Mouse (Mus musculus) natural killer cell, adult 2 months (primary cell): ENCODE data around the gene Erbb2.

Experiments used
- DNase-seq, 2 experiments: peaks; one replicate each; pipeline ENCODE4 v3.0.0; 2022; ENCODE audit warnings: low spot score in 2 of 2

Erbb2 gene

DNA sequence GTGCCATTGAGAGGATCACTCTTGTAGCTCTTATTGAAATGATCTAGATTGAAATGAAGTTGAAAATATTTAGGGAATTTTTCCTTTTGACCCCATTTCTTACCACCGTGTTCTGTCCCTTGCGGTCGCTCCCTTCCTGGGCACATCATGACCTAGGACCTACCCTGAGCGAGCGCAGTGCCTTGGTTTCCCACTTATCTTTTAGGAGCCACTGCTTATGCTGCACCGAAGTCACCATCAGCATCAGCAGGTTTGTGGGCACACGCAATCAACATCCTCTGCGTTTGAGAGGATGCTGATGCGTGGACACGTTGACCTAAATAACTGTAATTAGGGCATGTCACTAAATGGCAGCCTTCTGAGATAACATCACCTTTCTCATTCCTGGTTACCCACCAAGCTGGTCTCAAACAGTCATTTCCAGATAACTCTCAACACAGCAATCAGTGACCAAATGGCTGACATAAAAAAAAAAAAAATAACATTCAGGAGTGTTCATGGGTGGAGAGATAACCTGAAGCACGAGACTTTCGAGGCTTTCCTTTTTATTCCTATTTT is 67.7 kb downstream of the Erbb2 start:
- no peak for DNase-seq

DNA sequence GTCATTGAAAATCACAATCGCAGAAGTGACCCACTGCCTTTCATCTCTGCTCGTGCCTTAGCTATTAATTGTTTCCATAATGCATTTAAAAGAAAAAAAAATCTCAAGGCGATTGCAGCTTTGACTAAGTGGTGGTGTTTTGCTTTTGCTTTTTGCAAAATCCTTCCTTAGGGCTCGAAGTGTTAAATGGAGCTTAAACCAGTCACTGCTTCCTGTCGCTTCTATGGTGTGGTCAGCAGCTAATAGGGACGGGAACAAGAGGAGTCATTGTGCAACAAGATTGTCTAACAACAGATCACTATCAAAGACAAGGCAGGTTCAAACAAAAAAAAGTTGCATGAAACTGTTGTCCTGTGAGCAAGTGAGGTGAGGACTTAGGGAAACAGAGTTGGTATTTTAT is 69.0 kb downstream of the Erbb2 start:
- no peak for DNase-seq

DNA sequence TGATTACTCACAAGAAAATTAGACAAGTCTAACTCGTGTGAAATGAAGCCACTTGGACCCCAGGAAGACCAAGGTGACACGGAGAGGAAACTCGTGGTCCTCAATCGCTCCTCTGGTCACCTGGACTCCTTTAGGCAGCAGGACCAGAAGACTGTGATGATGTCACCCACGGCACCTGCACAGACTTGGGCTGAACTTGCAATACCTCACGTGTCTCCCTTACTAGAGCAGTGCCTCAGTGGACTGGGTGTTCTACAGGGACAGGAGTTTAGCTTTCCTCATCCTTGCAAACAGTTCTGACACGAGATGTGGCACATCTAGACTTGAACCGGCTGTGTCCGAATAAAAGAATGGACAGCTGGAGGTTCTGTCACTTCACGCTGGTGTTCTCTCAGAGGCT is 69.8 kb downstream of the Erbb2 start:
- no peak for DNase-seq

DNA sequence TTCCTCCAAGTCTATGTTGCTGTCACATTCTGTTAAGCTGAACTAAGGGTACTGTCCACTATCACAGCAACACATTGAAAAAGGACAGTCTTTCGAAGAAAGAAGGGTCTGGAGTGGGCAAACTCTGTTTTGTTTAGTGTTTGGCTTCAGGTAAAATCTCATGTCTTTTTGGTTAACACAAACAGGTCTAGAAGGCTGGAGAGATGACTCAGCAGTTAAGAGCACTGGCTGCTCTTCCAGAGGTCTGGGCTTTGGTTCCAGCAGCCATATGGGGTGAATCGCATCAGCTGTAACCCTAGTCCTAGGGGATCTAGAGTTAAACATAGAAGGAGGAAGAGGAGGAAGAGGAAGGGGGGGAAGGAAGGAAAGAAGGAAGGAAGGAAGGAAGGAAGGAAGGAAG is 73.5 kb downstream of the Erbb2 start:
- no peak for DNase-seq
